Mouse (Mus musculus) limb, embryonic 12.5 days (tissue): ENCODE measurements around the gene Kcnk6. TPM values are rescaled to one million over a fixed set of nuclear protein-coding genes. Genes with fewer than 3 reads are reported as not detected.

Experiments used
- ATAC-seq: fragments of 200-750 bp; cut with Nextera tagmentation; 2 replicates; pipeline ENCODE4 v1.8.0; 2017; ENCODE audit warnings: low read depth, moderate TSS enrichment; ENCODE audit not compliant: insufficient number of reproducible peaks, insufficient read depth, low FRiP score, low TSS enrichment
- H3K27ac ChIP-seq: fragments of 300-500 bp; sonication (generic); 2 replicates; pipeline ENCODE4 v1.5.1; 2016; ENCODE audit warnings: mild to moderate bottlenecking, moderate library complexity
- H3K27me3 ChIP-seq: fragments of 300-500 bp; sonication (generic); 2 replicates; pipeline ENCODE4 v1.6.1; 2016; ENCODE audit warnings: mild to moderate bottlenecking, moderate library complexity
- H3K36me3 ChIP-seq: fragments of 300-500 bp; sonication (generic); 2 replicates; pipeline ENCODE4 v1.6.1; 2016; ENCODE audit warnings: mild to moderate bottlenecking, moderate library complexity
- H3K4me1 ChIP-seq: fragments of 300-500 bp; sonication (generic); replicated peaks from 2 replicates; pipeline ENCODE4 v1.6.1; 2016
- H3K4me2 ChIP-seq: fragments of 300-500 bp; sonication (generic); 2 replicates; pipeline ENCODE4 v1.6.1; 2016; ENCODE audit warnings: mild to moderate bottlenecking, moderate library complexity
- H3K4me3 ChIP-seq: fragments of 300-500 bp; sonication (generic); replicated peaks from 2 replicates; pipeline ENCODE4 v1.5.1; 2016; ENCODE audit warnings: mild to moderate bottlenecking
- H3K9ac ChIP-seq: fragments of 300-500 bp; sonication (generic); replicated peaks from 2 replicates; pipeline ENCODE4 v1.6.1; 2016; ENCODE audit warnings: mild to moderate bottlenecking, moderate library complexity
- H3K9me3 ChIP-seq: fragments of 300-500 bp; sonication (generic); 2 replicates; pipeline ENCODE4 v1.6.1; 2016; ENCODE audit warnings: mild to moderate bottlenecking, moderate library complexity
- WGBS: fragments of 180-500 bp; shearing (Covaris S2); methylation state at CpG from one replicate; pipeline ENCODE4 v1.1.7; 2016; 5-methylcytosine and 5-hydroxymethylcytosine counted together
- polyA plus RNA-seq: library from polyadenylated mRNA; unstranded; fragments of >200 nt; fragmentation: Nextera tagmentation; extraction: Ambion mirVana; gene quantifications from 2 replicates; pipeline ENCODE4 v1.2.1, GENCODE M21; 2016

Gene Kcnk6
- polyA plus RNA-seq, 1 experiment from 2014 or later: 1.0 TPM

DNA sequence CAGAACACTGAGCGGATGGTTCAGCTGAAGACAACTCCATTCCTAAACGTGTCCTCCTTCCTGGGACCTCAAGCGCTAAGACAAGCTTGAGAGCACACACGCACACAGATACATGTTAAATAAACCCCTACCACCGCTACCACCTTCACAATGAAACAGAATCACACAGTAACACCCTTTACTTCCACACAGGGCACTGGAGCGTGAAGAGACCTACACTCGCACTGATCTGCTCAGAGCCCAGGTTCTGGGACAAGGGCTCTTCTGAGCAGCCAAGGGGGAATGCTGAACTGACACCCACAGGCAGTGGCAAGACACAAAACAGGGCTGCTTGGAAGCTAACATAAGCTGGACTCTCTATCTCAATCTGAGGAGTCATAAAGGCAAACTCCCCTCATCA is 33.3 kb upstream of the Kcnk6 start:
- 86% methylated on average over 7 of the region's 7 CpGs for WGBS
- no peak for ATAC-seq
- H3K27ac ChIP-seq: no peak overlapping the region
- H3K36me3 ChIP-seq: no peaks in the 10 kb centered on the region
- peaks cover 4% of the 10 kb centered on the region; the same call in 1 of the 2 replicates for H3K4me1 ChIP-seq
- H3K27me3 ChIP-seq: no peaks in the 10 kb centered on the region
- H3K9ac ChIP-seq: no peak overlapping the region
- H3K9me3 ChIP-seq: no peaks in the 10 kb centered on the region
- H3K4me3 ChIP-seq: no peak overlapping the region
- no peak overlapping the region for H3K4me2 ChIP-seq

DNA sequence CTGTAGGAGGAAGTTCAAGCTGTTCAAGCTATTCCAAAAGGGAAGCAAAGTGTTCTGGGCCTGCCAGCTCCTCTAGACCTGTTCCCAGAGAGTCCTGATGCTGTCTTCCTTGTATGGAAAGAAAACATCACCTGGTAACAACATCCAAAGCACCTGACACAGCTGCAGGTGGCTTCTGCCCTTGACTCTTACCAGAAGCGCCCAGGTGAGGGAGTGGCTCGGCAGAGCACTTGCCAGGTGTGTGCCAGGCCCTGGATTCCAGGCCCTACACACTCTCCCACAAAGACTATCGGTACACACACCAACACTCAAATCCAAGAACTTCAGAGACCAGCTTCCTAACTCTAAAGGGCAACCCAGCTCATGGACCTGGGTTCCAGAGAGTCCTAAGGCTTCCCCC is 31.5 kb upstream of the Kcnk6 start:
- Histone ChIP-seq H3K9me3 (no peaks in the 10 kb centered on the region), H3K4me2 (no peak overlapping the region), H3K4me1 (peaks cover 19% of the 10 kb centered on the region), H3K9ac (no peak overlapping the region), H3K27me3 (no peaks in the 10 kb centered on the region), H3K27ac (no peak overlapping the region), H3K36me3 (peaks cover 5% of the 10 kb centered on the region), H3K4me3 (no peak overlapping the region)
- ATAC-seq: no peak
- 85% methylated on average over 3 of the region's 3 CpGs for WGBS

DNA sequence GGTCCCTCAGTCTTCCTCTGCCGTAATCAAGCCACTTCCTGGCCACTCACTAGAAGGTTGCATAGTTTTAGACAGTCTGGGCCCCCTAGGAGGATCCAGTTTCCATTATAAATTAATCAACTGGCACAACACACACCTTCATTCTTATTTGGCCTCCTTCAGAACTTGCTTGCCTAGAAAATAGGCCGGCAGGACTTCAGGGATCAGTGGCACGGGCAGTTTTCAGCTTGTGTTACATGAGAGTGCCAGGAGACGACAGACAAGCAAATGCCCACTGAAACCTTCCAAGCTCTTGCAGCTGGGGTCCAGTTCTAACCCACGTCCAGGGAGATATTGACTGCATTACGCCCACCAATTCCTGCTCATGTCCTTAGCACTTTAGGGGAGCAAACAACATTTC is 29.8 kb upstream of the Kcnk6 start:
- H3K4me3 ChIP-seq: no peak overlapping the region
- H3K27me3 ChIP-seq: no peaks in the 10 kb centered on the region
- no peak overlapping the region for H3K9ac ChIP-seq
- H3K4me1 ChIP-seq: peaks cover 19% of the 10 kb centered on the region
- no peaks in the 10 kb centered on the region for H3K9me3 ChIP-seq
- H3K27ac ChIP-seq: no peak overlapping the region
- no peak for ATAC-seq
- H3K4me2 ChIP-seq: no peak overlapping the region
- peaks cover 18% of the 10 kb centered on the region for H3K36me3 ChIP-seq
- WGBS: 65% methylated on average over 6 of the region's 6 CpGs

DNA sequence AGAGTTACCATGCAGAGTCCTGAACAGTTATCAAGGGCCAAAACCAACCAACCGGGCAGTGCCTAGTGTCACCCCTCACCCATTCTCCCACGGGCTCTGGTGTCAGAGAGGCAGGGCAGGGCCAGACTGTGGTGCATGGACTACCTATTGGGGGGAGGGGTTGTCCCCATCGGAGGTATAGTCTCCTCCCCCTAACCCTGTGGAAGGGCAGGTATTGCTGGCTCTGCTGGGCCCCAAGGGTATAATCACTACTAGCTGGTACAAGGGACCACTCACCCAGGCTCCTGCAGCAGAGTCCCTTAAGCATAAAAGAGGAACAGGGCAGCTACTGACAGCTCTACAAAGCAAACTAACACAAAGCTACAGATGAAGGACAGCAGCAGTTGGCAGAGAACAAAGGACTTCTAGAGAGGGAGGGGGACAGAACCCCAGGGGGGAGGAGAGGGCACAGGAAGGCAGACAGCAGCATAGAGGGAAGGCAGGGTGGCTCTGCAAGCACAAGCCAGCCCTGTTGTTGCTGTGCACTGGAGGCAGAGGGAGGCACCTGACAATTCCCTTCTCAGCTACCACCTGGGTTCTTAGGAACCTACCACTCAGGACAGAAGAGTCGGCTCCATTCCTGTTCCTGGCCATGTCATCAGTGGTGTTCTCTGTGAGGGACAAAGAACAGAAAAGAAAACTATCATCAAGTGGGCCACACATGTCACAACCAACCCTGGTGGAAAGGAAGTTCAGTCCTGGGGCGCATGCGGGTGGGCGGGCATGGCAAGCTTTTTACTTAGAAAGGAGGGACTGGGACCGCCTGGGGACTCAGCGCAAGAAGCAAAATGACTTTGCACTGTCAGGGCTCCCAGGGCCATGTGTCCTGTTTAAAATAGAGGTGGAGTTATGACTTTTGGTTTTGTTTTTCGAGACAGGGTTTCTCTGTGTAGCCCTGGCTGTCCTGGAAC is 27.7 kb upstream of the Kcnk6 start:
- Histone ChIP-seq H3K9ac (peak overlapping the region; percentile 37; the same call in 1 of the 2 replicates), H3K4me3 (no peak overlapping the region), H3K4me1 (peaks cover 15% of the 10 kb centered on the region), H3K27me3 (no peaks in the 10 kb centered on the region), H3K36me3 (peaks cover 35% of the 10 kb centered on the region), H3K27ac (peak overlapping the region; percentile 47), H3K9me3 (no peaks in the 10 kb centered on the region), H3K4me2 (no peak overlapping the region)
- WGBS: 72% methylated on average over 10 of the region's 10 CpGs
- ATAC-seq: 0 out of 2 replicates have a peak, but pooled peaks have one; percentile 24

DNA sequence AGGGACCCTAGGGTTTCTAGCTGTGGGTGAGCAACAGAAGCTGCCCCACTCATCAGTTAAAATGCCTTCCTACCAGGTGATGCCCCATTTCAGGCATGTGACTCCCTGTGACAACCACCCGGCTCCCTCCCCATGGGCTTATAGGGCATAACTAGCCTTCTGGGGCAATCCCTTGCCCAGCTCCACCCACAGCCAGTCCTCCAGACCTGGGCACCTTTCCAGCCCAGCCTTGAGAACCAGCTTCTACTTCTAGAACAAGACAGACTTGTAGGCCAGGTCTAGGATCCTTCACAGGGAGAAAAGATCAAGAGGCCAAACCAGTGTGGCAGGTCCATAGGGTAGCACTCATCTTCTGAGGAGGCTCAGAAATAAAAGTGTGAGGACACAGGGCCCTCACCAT is 25.1 kb upstream of the Kcnk6 start:
- peaks cover 25% of the 10 kb centered on the region for H3K4me1 ChIP-seq
- no peak overlapping the region for H3K9ac ChIP-seq
- no peak overlapping the region for H3K4me3 ChIP-seq
- peaks cover 35% of the 10 kb centered on the region for H3K36me3 ChIP-seq
- WGBS: 91% methylated on average over 1 of the region's 1 CpGs
- ATAC-seq: no peak
- H3K9me3 ChIP-seq: no peaks in the 10 kb centered on the region
- no peak overlapping the region for H3K4me2 ChIP-seq
- H3K27ac ChIP-seq: no peak overlapping the region
- no peaks in the 10 kb centered on the region for H3K27me3 ChIP-seq

DNA sequence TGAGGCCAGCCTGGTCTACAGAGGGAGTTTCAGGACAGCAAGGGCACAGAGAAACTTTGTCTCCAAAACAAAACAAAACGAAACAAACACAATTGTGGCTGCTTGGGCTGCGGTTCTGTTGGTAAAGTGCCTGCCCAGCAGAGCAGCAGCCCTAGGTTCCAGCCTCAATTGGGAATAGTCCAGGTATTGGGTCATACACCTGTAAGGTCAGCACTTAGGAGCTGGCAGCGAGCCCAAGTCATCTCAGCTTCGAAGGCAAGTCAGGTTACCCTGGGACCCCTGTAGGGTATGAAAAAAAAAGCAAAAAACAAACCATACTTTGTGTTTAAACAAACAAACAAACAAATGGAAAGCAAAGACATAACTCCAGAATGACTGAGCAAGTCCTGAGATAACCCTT is 23.6 kb upstream of the Kcnk6 start:
- Histone ChIP-seq H3K4me2 (no peak overlapping the region), H3K9ac (no peak overlapping the region)

DNA sequence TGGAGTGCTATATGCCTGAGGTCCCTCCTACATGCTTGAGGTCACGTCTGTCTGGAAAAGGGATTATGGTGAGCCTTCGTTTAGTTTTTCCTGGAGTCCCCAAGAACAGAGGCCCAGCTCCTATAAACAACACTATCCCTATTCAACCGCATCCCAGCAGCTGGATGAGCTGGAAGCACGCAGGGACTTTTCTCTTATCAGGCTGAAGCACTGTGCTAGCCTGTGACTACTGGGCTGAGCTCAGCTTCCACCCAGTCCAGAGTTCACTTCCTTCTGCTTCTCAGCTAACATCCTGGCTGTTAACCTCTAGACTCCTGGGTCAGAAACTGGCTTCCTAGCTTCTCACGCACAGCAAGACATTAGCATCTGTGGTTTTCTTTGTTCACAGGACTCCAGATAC is 21.5 kb upstream of the Kcnk6 start:
- 47% methylated on average over 5 of the region's 5 CpGs for WGBS
- Histone ChIP-seq H3K4me1 (0 out of 2 replicates have a peak, but pooled peaks cover 10% of the 10 kb centered on the region), H3K4me3 (no peak overlapping the region), H3K9me3 (no peaks in the 10 kb centered on the region), H3K9ac (no peak overlapping the region), H3K4me2 (no peak overlapping the region), H3K36me3 (peaks cover 30% of the 10 kb centered on the region; the same call in 1 of the 2 replicates), H3K27ac (peak overlapping the region; percentile 13; the same call in 1 of the 2 replicates), H3K27me3 (peaks cover 6% of the 10 kb centered on the region)
- no peak for ATAC-seq

More for the DNA sequence above, 23.6 kb upstream of the Kcnk6 start:
- no peak for ATAC-seq
- Histone ChIP-seq H3K27me3 (no peaks in the 10 kb centered on the region), H3K4me1 (peaks cover 25% of the 10 kb centered on the region), H3K4me3 (no peak overlapping the region), H3K27ac (no peak overlapping the region), H3K36me3 (peaks cover 35% of the 10 kb centered on the region), H3K9me3 (no peaks in the 10 kb centered on the region)
- 78% methylated on average over 4 of the region's 4 CpGs for WGBS

DNA sequence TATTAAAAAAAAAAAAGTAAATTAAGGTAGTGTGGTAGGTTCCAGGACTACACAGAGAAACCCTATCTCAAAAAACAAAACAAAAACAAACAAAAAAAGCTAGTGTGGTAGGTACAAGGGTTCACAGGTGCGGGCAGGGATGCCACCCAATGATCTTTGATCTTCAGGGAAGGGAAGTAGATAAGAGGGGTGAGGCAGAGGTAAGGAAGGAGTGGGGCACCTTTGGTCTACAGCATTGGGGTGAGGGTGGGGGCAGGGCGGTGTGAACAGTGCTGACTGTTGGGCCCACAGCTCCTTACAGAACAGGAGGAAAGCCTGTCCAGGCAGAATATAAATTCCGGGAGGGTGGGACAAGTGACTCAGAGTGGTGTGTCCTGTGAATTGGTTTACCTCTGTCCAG is 18.9 kb upstream of the Kcnk6 start:
- WGBS: 62% methylated on average over 3 of the region's 3 CpGs
- Histone ChIP-seq H3K4me1 (peaks cover 25% of the 10 kb centered on the region), H3K9me3 (no peaks in the 10 kb centered on the region), H3K9ac (no peak overlapping the region), H3K4me2 (no peak overlapping the region), H3K4me3 (no peak overlapping the region), H3K27me3 (peaks cover 26% of the 10 kb centered on the region), H3K27ac (no peak overlapping the region), H3K36me3 (peaks cover 15% of the 10 kb centered on the region)
- ATAC-seq: no peak

DNA sequence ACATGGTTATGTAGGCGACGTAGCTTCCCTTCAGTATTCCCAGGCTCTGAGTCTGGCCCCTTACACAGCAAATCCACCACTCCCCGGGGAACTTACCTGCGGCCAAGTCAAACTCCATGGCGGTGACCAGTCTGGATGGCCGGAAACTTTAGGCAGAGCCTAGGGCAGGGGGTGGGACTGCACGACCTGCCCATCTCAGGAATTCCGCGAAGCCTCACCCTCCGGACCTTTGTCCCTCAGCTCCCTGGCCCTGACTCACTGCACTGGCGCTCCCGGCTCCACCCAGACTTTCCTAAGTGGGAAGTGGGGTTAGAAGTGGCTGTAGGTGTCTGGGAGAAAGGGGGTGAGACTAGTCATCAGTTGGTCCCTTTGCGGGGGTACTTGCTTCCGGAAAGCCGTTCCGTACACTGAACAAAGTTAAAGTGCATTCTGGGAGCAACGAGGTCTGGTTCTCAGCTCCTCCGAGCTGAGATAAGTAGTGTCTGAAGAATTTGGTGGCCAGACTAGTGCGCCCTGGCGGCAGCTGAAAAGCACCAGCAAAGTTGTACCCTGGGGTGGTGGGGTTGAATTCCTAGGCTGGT is 16.0 kb upstream of the Kcnk6 start, which contains the start of gene 2200002D01Rik:
2200002D01Rik (minus strand) TSS at position 206 of the 581 bp plus-strand sequence.
- ATAC-seq: peak; percentile 3; the same call in 1 of the 2 replicates
- Histone ChIP-seq H3K27ac (no peak within 1 kb of the TSS), H3K9ac (peak within 1 kb of the TSS; percentile 34; the same call in 1 of the 2 replicates), H3K36me3 (peaks cover 30% of the 10 kb centered on the region), H3K4me3 (peak within 1 kb of the TSS; percentile 25), H3K4me1 (peaks cover 20% of the 10 kb centered on the region), H3K4me2 (peak within 1 kb of the TSS; percentile 55), H3K9me3 (no peaks in the 10 kb centered on the region), H3K27me3 (peaks cover 26% of the 10 kb centered on the region)
- 10% methylated on average over 20 of the region's 20 CpGs for WGBS

DNA sequence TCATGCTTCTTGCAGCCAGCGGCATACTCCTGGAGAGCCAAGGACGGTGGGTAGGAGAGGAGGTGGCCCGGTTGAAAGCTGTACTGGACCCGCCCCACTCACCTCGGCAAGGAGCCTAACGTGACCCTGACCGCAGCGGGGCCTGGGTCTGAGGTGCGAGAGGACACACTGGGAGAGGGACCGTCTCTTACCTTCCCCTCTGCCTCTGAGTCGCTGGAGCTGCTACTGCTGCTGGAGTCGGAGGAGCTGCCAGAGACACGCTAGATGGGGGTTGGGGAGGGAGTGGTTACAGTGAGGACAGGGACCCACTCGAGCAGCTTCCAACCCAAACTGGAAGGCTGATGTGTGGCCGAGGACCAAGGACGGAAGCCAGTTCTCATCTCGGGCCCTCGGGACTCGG is 15.4 kb upstream of the Kcnk6 start:
- Histone ChIP-seq H3K9ac (0 out of 2 replicates have a peak overlapping the region, but pooled peaks have one; percentile 34), H3K9me3 (no peaks in the 10 kb centered on the region), H3K36me3 (peaks cover 30% of the 10 kb centered on the region), H3K27me3 (peaks cover 26% of the 10 kb centered on the region), H3K4me2 (peak overlapping the region; percentile 55), H3K4me1 (peaks cover 16% of the 10 kb centered on the region), H3K27ac (no peak overlapping the region), H3K4me3 (peak overlapping the region; percentile 25)
- peak; percentile 14; the same call in 1 of the 2 replicates for ATAC-seq
- WGBS: 14% methylated on average over 19 of the region's 19 CpGs

DNA sequence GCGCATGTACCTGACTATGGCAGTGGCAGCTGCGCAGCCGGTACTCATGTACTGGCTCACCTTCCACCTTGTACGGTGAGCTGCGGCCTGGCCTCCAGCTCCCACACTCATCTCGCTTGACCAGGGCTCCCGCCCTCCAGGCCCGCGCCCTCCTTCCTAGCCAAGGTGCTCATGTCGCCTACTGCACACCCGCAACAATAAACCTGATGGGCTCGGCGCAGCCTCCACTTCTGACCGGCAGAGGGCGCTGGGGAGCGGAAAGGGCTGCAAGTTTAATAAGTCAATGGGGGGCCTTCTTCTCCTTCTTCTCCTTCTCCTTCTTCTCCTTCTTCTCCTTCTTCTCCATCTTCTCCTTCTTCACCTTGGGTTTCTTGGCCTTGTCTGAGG is 15.0 kb upstream of the Kcnk6 start:
- Histone ChIP-seq H3K36me3 (peaks cover 30% of the 10 kb centered on the region), H3K4me2 (peak overlapping the region; percentile 55), H3K4me3 (peak overlapping the region; percentile 25), H3K4me1 (peaks cover 16% of the 10 kb centered on the region), H3K27ac (no peak overlapping the region), H3K9me3 (no peaks in the 10 kb centered on the region), H3K27me3 (peaks cover 26% of the 10 kb centered on the region), H3K9ac (no peak overlapping the region)
- no peak for ATAC-seq
- 24% methylated on average over 16 of the region's 16 CpGs for WGBS
